Mouse (Mus musculus) cerebellum, adult 9-10 months (tissue): ENCODE measurements around the gene Erc2.

Source experiments
- DNase-seq: peaks from one replicate; pipeline ENCODE4 v3.0.0; 2022

Gene Erc2

DNA sequence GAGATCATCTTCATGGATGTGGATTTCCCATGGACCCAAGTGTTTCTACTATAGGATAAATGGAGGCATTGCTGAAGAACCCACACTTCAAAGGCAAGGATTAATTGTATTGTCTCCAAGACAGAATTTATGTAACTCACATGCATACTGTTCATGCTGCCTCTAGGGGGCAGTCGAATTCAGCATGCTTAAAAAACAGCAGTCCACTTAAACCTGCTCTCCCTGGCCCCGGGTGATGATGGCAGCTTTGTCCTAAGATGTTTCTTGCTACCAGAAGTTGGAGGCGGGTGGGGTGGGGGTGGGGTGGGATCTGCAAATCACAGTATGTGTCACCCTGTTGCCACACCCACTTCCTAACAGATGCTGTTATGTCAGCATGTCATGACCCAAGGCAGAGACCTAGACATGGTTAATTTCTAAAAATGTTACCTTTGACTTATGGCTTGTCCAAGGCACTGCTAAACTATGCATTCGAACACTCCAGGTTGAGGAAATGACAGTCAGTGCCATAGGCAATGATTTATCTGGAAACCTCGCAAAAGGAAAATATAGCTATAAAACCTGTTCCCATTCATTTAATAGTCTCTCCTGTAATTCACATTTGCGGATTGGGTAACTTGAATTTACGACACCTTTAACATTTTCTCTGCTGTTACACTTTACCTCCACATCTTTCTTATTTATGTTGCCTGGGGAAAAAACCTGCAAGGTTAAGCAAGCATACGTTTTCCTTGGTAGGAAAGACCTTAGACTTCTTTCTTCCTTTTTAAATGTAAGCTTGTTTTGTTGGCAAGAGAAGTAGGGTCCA, 467.6 kb downstream of the Erc2 start:
- no peak for DNase-seq

GRCm38 (mm10) chr14:28091367-28091766, 469.1 kb downstream of the Erc2 start:
- no peak for DNase-seq

- no peak for DNase-seq
Observed at GRCm38 (mm10) chr14:28093214-28093613, 471.0 kb downstream of the Erc2 start.

DNA sequence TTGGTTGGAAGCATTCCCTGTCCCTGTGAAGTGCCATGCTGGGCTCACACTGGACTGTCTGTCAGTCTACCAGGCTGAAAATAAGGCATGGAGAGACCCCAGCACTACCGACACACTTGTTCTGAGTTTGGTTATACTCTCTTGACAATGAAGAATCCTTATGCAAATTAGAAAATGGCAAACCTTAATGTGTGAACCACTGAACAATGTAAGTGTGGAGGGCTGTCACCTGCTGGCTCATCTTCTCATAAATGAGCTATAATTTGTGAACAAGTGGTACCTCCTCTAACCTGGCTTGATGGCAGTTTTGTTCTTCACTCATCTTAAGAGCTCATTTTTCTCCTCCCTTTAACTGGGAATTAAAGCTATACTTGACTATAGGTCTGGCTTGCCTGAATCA, 471.7 kb downstream of the Erc2 start:
- no peak for DNase-seq

DNA sequence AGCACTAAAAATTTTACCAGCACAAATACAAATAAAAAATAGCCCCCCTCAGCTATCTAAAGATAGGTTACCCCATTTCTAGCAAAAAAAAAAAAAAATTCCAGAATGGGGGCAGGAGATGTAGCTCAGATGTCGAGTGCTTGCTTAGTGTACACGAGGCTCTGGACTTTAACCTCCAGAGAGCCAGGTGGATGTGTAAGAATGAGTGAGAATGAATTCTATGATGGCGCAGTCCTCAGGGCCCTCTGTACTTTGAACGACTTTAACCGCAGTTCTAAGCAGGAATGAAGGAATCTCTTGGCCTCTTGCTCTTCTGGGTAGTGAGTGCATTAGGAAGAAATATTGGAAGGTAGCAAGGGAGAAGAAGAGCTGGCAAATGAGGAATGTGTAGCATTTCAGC, 476.9 kb downstream of the Erc2 start:
- DNase-seq = no peak

DNA sequence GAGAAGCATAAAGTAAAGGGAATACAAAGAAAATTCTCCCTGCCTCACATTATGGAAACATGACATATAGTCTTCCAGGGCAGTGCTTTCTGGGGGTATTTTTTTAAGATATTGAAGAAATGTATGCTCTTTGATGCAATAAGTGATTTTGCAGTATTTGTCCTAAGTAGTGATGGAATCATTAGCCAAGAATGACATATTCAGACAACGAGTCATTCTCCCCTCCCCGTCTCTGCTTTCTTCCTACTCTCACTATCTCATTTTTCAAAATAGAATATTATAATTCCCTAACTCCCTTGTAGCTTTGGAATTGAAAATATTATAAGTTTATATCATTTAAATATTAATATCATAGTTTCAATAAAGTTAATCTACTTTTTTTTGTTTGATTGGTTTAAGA, 490.9 kb downstream of the Erc2 start:
- DNase-seq = no peak

- no peak for DNase-seq
Observed at GRCm38 (mm10) chr14:28120851-28121250, 498.6 kb downstream of the Erc2 start.

DNA sequence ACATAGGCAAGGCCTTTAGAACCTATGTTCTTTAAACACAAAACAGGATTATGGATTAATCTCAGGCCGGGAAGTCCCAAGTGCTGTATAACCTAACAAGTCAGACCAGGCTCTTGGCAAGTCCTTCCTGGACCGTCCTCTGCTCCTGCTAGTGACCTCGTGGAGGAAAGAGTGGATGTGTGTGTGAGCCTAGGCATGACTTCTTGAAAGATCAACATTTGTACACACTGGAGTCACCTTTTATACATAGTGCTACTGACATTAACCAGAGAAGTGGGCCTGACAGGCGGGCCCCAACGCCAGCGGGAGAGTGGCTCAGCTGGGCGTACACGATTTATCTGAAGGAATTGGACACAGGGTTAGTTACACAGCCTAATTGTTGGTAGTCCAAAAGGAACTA, 504.6 kb downstream of the Erc2 start:
- DNase-seq = no peak

DNA sequence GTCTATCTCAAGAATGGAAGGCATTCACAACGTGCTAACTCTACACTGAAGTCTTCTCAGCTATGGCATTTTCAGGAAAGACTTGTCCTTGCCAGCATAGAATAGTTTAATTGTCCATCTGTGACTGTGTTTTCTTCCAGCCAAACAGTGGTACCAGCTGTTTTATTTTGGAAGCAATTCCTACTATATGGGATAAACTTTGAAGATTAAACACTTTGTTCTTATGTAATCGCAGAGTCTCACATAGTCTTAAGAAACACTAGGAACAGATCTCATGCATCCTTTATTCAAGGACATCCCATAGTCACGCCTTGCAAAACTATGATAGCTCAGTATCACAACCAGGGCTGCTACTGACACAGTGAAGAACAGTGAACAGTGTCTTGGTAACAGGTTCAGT, 506.8 kb downstream of the Erc2 start:
- DNase-seq = no peak

- DNase-seq = no peak
Observed at GRCm38 (mm10) chr14:28143998-28144397, 521.8 kb downstream of the Erc2 start.

- no peak for DNase-seq
Observed at GRCm38 (mm10) chr14:28147201-28147600, 525.0 kb downstream of the Erc2 start.

DNA sequence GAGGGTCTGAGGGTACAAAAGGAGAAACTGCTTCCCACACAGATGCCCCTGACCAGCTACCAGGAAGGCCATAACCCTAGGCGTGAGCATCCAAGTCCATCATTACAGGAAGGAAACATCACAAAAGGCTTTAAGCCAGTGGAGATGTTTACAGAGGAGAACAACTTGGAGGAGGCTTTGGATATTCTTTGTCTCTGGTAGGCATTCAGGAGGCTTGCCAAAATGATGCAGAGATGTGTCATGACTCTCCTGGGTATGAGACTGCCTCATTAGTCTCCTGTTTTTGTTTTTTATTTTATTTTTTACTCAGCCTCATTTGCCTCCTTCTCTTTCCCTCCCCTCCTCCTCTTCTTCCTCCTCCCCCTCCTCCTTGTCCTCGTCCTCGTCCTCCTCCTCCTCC, 528.7 kb downstream of the Erc2 start:
- no peak for DNase-seq

DNA sequence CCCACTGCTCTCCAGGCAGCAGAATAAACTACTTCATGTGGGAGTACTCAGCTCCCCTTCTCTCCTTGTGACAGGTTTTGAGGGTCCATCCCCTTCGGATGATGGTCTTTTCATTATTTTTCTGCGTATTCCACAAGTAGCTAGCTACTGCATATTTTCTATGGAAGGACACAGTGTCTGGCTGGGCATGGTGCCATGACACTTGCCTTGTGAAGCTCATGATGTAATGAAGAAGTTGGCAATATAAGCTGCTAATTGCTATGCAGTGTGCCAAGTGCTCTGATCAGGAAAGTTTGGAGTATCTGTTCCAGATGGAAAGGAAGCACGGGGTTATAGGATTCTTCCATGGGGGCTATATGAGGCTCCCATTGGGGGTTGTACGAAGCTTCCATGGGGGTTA, 533.5 kb downstream of the Erc2 start:
- DNase-seq = peak; percentile 4

GRCm38 (mm10) chr14:28160852-28161251, 538.6 kb downstream of the Erc2 start:
- no peak for DNase-seq

DNA sequence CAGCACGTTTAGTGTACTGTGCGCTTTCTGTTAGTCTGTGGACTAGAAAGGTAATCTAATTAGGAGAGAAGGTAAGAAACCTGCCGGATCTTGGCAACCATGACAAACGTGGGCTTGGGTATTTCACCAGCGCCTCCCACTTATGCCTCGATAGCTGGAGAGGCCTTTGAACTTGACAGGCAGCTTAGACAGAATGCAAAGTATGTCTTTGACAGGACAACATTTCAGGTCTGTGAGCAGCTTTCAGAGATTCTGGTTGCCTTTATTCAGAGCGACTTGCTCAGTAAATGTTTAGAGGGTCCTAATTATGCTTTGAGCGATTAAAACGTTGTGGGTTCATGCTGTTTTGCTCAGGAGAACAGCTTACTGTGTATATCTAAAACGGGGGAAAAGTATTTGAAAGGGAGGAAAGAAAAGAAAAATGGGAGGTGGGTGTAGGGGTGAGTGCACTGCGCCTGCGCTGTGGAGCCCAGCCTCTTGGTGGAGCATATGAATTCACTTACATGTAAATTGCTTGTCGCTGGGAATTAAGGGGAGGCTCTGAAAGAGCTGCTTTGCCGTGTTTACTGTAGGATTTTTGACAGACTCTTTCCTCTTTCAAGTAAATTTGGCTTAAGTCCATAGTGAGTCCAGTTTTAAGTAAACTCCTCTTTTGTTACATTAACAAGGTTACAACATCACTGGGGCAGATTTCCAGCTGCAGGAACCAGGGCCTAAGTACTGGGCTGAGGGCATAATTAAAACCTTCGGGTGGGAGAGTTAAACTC, 542.6 kb downstream of the Erc2 start:
- no peak for DNase-seq

- DNase-seq = no peak
Observed at GRCm38 (mm10) chr14:28165621-28166211, 543.5 kb downstream of the Erc2 start.

GRCm38 (mm10) chr14:28170711-28171110, 548.5 kb downstream of the Erc2 start:
- DNase-seq = no peak

DNA sequence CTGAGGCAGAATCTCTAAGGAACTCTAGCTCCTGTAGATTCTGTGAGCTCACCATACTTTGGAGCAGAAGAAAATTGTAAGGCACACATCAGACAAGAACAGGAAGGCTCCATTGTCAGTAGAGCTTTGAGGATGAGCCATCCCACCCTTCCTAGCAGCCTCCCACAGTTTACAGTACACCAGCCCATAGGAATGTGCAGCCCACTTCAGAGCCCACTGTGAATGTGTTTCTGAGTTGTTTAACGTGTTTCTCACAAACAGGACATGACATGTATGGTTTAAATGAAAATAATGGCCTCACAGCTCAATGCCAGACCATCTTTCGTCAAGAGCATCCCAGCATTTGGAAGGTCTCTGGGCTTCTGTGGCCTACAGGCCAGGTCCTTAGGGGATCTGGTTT, 549.1 kb downstream of the Erc2 start:
- DNase-seq = no peak

GRCm38 (mm10) chr14:28173736-28174135, 551.5 kb downstream of the Erc2 start:
- no peak for DNase-seq

DNA sequence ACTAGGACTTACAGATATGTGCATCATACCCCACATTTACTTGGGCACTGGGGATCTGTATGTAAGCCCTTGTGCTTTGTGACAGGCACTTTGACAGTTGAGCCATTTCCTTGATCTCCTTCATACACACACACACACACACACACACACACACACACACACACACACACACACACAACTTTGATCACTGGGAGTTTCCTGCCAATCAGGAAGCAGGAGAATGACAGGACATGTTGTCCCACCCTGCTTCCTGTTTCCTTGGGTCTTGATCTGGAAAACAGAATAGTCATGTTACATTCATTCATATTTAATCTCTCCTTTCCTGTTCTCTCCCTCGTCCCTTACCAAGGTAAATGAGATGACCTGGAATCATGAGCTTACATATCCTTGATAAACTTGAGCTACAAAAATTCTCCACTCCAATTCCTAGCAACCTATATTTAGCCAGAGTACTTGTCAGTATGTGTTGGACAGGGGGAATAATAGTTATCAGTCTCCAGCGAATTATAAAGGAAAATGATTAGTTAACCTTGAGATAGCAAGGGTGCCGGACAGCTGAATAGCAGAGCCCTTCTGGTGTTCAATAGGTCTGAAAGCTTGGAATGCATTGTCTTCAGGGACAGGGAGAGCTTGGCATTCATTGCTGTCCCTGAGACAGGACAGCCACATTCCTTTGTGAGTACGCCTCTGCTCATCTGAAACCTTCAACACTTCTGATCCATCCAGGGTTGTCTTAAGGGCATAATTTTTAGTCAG, 559.0 kb downstream of the Erc2 start:
- DNase-seq = no peak

DNA sequence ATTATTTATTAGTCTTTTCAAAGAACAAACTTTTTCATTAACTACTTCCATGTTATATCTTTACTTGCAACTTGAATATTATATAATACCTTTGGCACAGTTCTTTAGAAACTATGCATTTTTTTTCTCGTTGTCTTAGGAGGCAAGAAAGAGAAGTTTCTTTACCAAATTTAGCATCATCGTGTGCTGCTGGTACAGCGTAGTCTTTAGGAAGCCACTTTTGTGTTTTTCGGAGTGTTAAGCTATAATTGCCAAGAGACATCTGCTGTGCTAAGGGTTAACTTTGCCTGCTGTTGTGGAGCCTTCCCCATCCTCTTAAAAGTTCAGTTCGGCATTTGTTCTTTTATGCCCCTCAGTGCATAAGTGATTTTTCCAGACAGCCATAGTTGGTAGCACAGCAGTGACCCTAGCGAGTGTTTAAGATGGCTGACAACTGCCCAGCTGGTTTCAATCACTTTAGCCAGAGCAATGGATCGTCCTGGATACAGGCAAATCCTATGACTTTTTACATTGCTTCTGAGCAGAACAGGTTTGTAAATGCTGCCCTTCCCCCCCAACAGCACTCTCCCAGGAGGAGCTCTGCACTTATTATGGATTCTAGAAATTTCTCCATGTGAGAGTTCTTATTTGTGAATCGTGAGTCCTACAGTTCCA, 570.6 kb downstream of the Erc2 start:
- no peak for DNase-seq

- no peak for DNase-seq
Observed at GRCm38 (mm10) chr14:28203874-28204273, 581.6 kb downstream of the Erc2 start.

GRCm38 (mm10) chr14:28206303-28206702, 584.1 kb downstream of the Erc2 start:
- DNase-seq = no peak
